Mouse (Mus musculus) embryonic facial prominence, embryonic 14.5 days (tissue): ENCODE results near the gene Gsg1l. TPM values are rescaled to one million over a fixed set of nuclear protein-coding genes. Genes with fewer than 3 reads are reported as not detected.

Source experiments
- ATAC-seq: fragments of 200-750 bp; cut with Nextera tagmentation; 2 replicates; pipeline ENCODE4 v1.8.0; 2017; ENCODE audit warnings: low read depth, moderate number of reproducible peaks, moderate TSS enrichment
- DNase-seq: peaks from one replicate; pipeline ENCODE4 v3.0.0-alpha.2; 2015; ENCODE audit warnings: low spot score
- H3K27ac ChIP-seq: fragments of 300-500 bp; sonication (generic); replicated peaks from 2 replicates; pipeline ENCODE4 v1.5.1; 2014; ENCODE audit warnings: low read depth, mild to moderate bottlenecking, low read length, moderate library complexity
- H3K27me3 ChIP-seq: fragments of 300-500 bp; sonication (generic); replicated peaks from 2 replicates; pipeline ENCODE4 v1.6.1; 2014; ENCODE audit warnings: low read length; ENCODE audit not compliant: control insufficient read depth, insufficient read depth
- H3K36me3 ChIP-seq: fragments of 300-500 bp; sonication (generic); 2 replicates; pipeline ENCODE4 v1.6.1; 2014; ENCODE audit warnings: low read length, mixed read lengths; ENCODE audit not compliant: control insufficient read depth, insufficient read depth
- H3K4me1 ChIP-seq: fragments of 300-500 bp; sonication (generic); 2 replicates; pipeline ENCODE4 v1.6.1; 2014; ENCODE audit warnings: antibody characterized with exemption, low read length; ENCODE audit not compliant: control insufficient read depth, insufficient read depth
- H3K4me2 ChIP-seq: fragments of 300-500 bp; sonication (generic); 2 replicates; pipeline ENCODE4 v1.6.1; 2014; ENCODE audit warnings: low read depth, mild to moderate bottlenecking, low read length, moderate library complexity, mixed read lengths
- H3K4me3 ChIP-seq: fragments of 300-500 bp; sonication (generic); 2 replicates; pipeline ENCODE4 v1.5.1; 2014; ENCODE audit warnings: low read depth, mild to moderate bottlenecking, low read length
- H3K9ac ChIP-seq: fragments of 300-500 bp; sonication (generic); 2 replicates; pipeline ENCODE4 v1.6.1; 2014; ENCODE audit warnings: low read depth, mild to moderate bottlenecking, low read length, moderate library complexity, mixed read lengths
- H3K9me3 ChIP-seq: fragments of 300-500 bp; sonication (generic); 2 replicates; pipeline ENCODE4 v1.6.1; 2016; ENCODE audit warnings: low read length; ENCODE audit not compliant: control insufficient read depth
- WGBS: fragments of 180-500 bp; shearing (Covaris S2); extraction: QIAGEN DNeasy Blood & Tissue Kit; methylation state at CpG from one replicate; pipeline ENCODE4 v1.1.7; 2014; 5-methylcytosine and 5-hydroxymethylcytosine counted together
- polyA plus RNA-seq: library from polyadenylated mRNA; unstranded; fragments of >200 nt; fragmentation: Nextera tagmentation; extraction: Ambion mirVana; gene quantifications from 2 replicates; pipeline ENCODE4 v1.2.1, GENCODE M21; 2014

The Gsg1l gene
- polyA plus RNA-seq, 1 experiment from 2014 or later: 2.0 TPM

GRCm38 (mm10) chr7:126032365-126032755 lies 49.9 kb downstream of the Gsg1l start:
- Histone ChIP-seq H3K9ac (no peak overlapping the region), H3K4me1 (no peaks in the 10 kb centered on the region), H3K27ac (no peak overlapping the region), H3K36me3 (no peaks in the 10 kb centered on the region), H3K4me2 (no peak overlapping the region), H3K27me3 (no peaks in the 10 kb centered on the region), H3K9me3 (no peaks in the 10 kb centered on the region), H3K4me3 (no peak overlapping the region)
- ATAC-seq (no peak), DNase-seq (no peak)
- 85% methylated on average over 3 of the region's 3 CpGs for WGBS

GRCm38 (mm10) chr7:126031598-126032364 lies 50.4 kb downstream of the Gsg1l start:
- ATAC-seq: peak; percentile 37; the same call in 1 of the 2 replicates

GRCm38 (mm10) chr7:126027410-126027809 lies 54.8 kb downstream of the Gsg1l start:
- H3K9ac ChIP-seq: no peak overlapping the region
- H3K27ac ChIP-seq: no peak overlapping the region
- no peaks in the 10 kb centered on the region for H3K27me3 ChIP-seq
- H3K4me1 ChIP-seq: no peaks in the 10 kb centered on the region
- ATAC-seq: no peak
- WGBS: 44% methylated on average over 1 of the region's 1 CpGs
- H3K9me3 ChIP-seq: no peaks in the 10 kb centered on the region
- H3K4me2 ChIP-seq: no peak overlapping the region
- no peak overlapping the region for H3K4me3 ChIP-seq
- H3K36me3 ChIP-seq: no peaks in the 10 kb centered on the region
- DNase-seq: no peak

More at GRCm38 (mm10) chr7:126031598-126032364, 50.4 kb downstream of the Gsg1l start:
- peak overlapping the region; percentile 25; the same call in 1 of the 2 replicates for H3K9ac ChIP-seq
- DNase-seq: peak; percentile 56
- no peaks in the 10 kb centered on the region for H3K27me3 ChIP-seq
- no peak overlapping the region for H3K4me2 ChIP-seq
- H3K4me3 ChIP-seq: no peak overlapping the region
- H3K27ac ChIP-seq: 0 out of 2 replicates have a peak overlapping the region, but pooled peaks have one; percentile 10
- no peaks in the 10 kb centered on the region for H3K9me3 ChIP-seq
- H3K36me3 ChIP-seq: no peaks in the 10 kb centered on the region
- H3K4me1 ChIP-seq: no peaks in the 10 kb centered on the region
- 54% methylated on average over 10 of the region's 10 CpGs for WGBS

- 66% methylated on average over 5 of the region's 5 CpGs for WGBS
- Histone ChIP-seq H3K4me2 (no peak overlapping the region), H3K9ac (no peak overlapping the region), H3K9me3 (no peaks in the 10 kb centered on the region), H3K36me3 (no peaks in the 10 kb centered on the region), H3K4me1 (no peaks in the 10 kb centered on the region), H3K27ac (no peak overlapping the region), H3K4me3 (no peak overlapping the region), H3K27me3 (no peaks in the 10 kb centered on the region)
- ATAC-seq (no peak), DNase-seq (no peak)
Observed at GRCm38 (mm10) chr7:126026600-126026999, 55.6 kb downstream of the Gsg1l start.

- Histone ChIP-seq H3K27me3 (no peaks in the 10 kb centered on the region), H3K4me3 (no peak overlapping the region), H3K9ac (no peak overlapping the region), H3K4me1 (no peaks in the 10 kb centered on the region), H3K9me3 (no peaks in the 10 kb centered on the region), H3K4me2 (no peak overlapping the region), H3K27ac (no peak overlapping the region), H3K36me3 (no peaks in the 10 kb centered on the region)
- ATAC-seq (no peak), DNase-seq (no peak)
- 44% methylated on average over 6 of the region's 6 CpGs for WGBS
Observed at GRCm38 (mm10) chr7:126019966-126020365, 62.2 kb downstream of the Gsg1l start.

GRCm38 (mm10) chr7:126019321-126019720 lies 62.9 kb downstream of the Gsg1l start:
- no peak overlapping the region for H3K4me2 ChIP-seq
- ATAC-seq: no peak
- H3K27me3 ChIP-seq: no peaks in the 10 kb centered on the region
- no peak for DNase-seq
- no peak overlapping the region for H3K27ac ChIP-seq
- H3K9ac ChIP-seq: no peak overlapping the region
- no peak overlapping the region for H3K4me3 ChIP-seq
- no peaks in the 10 kb centered on the region for H3K9me3 ChIP-seq
- H3K4me1 ChIP-seq: no peaks in the 10 kb centered on the region
- whole genome bisulfite sequencing: 26% methylated on average over 9 of the region's 9 CpGs
- H3K36me3 ChIP-seq: no peaks in the 10 kb centered on the region

GRCm38 (mm10) chr7:126017455-126017854 lies 64.8 kb downstream of the Gsg1l start:
- Histone ChIP-seq H3K27ac (no peak overlapping the region), H3K9ac (no peak overlapping the region), H3K4me3 (no peak overlapping the region), H3K36me3 (no peaks in the 10 kb centered on the region), H3K4me1 (peaks cover 3% of the 10 kb centered on the region; the same call in 1 of the 2 replicates), H3K9me3 (no peaks in the 10 kb centered on the region), H3K4me2 (no peak overlapping the region), H3K27me3 (no peaks in the 10 kb centered on the region)
- DNase-seq: no peak
- WGBS: 90% methylated on average over 4 of the region's 4 CpGs
- no peak for ATAC-seq

GRCm38 (mm10) chr7:126012325-126013021 lies 69.7 kb downstream of the Gsg1l start:
- WGBS: 30% methylated on average over 10 of the region's 11 CpGs

More at GRCm38 (mm10) chr7:126012325-126013021, 69.7 kb downstream of the Gsg1l start:
- no peak for DNase-seq
- Histone ChIP-seq H3K27ac (no peak overlapping the region), H3K4me3 (no peak overlapping the region), H3K4me2 (no peak overlapping the region), H3K9me3 (no peaks in the 10 kb centered on the region), H3K4me1 (peaks cover 6% of the 10 kb centered on the region; the same call in 1 of the 2 replicates), H3K36me3 (no peaks in the 10 kb centered on the region), H3K9ac (no peak overlapping the region), H3K27me3 (no peaks in the 10 kb centered on the region)
- peak; percentile 16; the same call in 1 of the 2 replicates for ATAC-seq
